Mouse (Mus musculus) G1E (cell line): ENCODE measurements around the gene Mtus2. TPM values are rescaled to one million over a fixed set of nuclear protein-coding genes. Genes with fewer than 3 reads are reported as not detected.

Experiments used
- ATAC-seq: 2 replicates; pipeline ENCODE4 v1.8.0; 2016; ENCODE audit warnings: mild to moderate bottlenecking; ENCODE audit not compliant: insufficient number of reproducible peaks, poor library complexity, low FRiP score, severe bottlenecking; ENCODE audit errors: extremely low read depth
- DNase-seq: peaks from one replicate; pipeline ENCODE4 v3.0.0; 2012; ENCODE audit warnings: low spot score
- H3K27me3 ChIP-seq: 2 replicates; pipeline ENCODE4 v1.6.1; 2012; ENCODE audit warnings: mild to moderate bottlenecking, low read length, inconsistent platforms; ENCODE audit not compliant: insufficient read depth
- H3K36me3 ChIP-seq: replicated peaks from 2 replicates; pipeline ENCODE3; 2012; ENCODE audit warnings: mild to moderate bottlenecking, inconsistent platforms
- H3K4me1 ChIP-seq: 2 replicates; pipeline ENCODE4 v1.6.1; 2012; ENCODE audit warnings: low read depth, low read length, inconsistent platforms, mixed read lengths; ENCODE audit not compliant: insufficient read depth
- H3K4me3 ChIP-seq: 2 replicates; pipeline ENCODE4 v1.5.1; 2012; ENCODE audit warnings: low read depth, mild to moderate bottlenecking, inconsistent platforms, low read length, moderate library complexity, mixed read lengths
- H3K9me3 ChIP-seq: replicated peaks from 2 replicates; pipeline ENCODE4 v1.6.1; 2012; ENCODE audit warnings: inconsistent platforms
- CTCF ChIP-seq: IDR thresholded peaks from 2 replicates; pipeline ENCODE4 v1.5.1; 2012; ENCODE audit warnings: low read depth, low read length, inconsistent platforms, mixed read lengths
- GATA1 ChIP-seq: IDR thresholded peaks from 2 replicates; pipeline ENCODE4 v1.6.1; 2012; ENCODE audit warnings: borderline replicate concordance, low read length, inconsistent platforms, mixed read lengths
- GATA2 ChIP-seq: IDR thresholded peaks from 2 replicates; pipeline ENCODE4 v1.6.1; 2012; ENCODE audit warnings: low read depth, low read length, inconsistent platforms, borderline replicate concordance
- POLR2AphosphoS5 ChIP-seq: IDR thresholded peaks from 2 replicates; pipeline ENCODE4 v1.6.1; 2012; ENCODE audit warnings: low read depth, low read length, inconsistent platforms; ENCODE audit not compliant: insufficient replicate concordance
- TAL1 ChIP-seq: conservative IDR thresholded peaks from 2 replicates; pipeline ENCODE4 v1.6.1; 2012; ENCODE audit warnings: low read depth, low read length, inconsistent platforms, mixed read lengths
- polyA plus RNA-seq: library from polyadenylated mRNA; stranded (reverse); fragments of >175 nt; gene quantifications from 2 replicates; pipeline ENCODE4 v1.2.3, GENCODE M21; 2012
- total RNA-seq, 2 experiments: library from RNA; stranded (forward) in 1 of 2; stranded (reverse) in 1 of 2; fragments of 200-1000 nt in 1 of 2; fragments of >200 nt in 1 of 2; fragmentation: Nextera tagmentation in 1 of 2; gene quantifications; 2 replicates each; pipeline ENCODE4 v1.2.3; 2014 to 2017

Mtus2 gene
- total and polyA plus RNA-seq, 3 experiments = 1.1 TPM; not detected in 2

DNA sequence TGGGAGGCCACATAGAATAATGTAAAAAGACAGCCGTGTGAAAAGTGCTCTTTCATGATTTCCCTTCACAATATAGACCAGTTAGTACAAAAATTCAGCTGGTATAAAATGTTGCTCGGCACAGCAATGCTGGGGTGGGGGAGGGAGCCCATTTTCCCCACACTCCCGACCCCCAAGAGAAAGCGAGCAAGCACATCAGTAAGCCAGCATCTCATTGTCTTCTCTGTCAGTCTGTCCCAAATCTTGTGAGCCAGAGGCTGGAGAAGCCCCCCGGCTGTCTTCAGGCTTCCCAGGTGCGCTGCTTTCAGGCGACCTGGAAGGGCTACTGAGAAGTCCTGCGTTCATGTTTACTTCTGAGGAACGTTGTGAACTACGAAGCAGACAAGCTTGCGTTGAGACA, 699 bp upstream of the Mtus2 start:
- no peak for TF ChIP-seq TAL1
- no peak for TF ChIP-seq GATA1
- TF ChIP-seq GATA2 = no peak
- DNase-seq = no peak
- Histone ChIP-seq H3K27me3 (no peaks in the 10 kb centered on the region), H3K4me1 (no peaks in the 10 kb centered on the region), H3K4me3 (no peak overlapping the region), H3K9me3 (peaks cover 23% of the 10 kb centered on the region), H3K36me3 (no peaks in the 10 kb centered on the region)
- no peak for ATAC-seq

DNA sequence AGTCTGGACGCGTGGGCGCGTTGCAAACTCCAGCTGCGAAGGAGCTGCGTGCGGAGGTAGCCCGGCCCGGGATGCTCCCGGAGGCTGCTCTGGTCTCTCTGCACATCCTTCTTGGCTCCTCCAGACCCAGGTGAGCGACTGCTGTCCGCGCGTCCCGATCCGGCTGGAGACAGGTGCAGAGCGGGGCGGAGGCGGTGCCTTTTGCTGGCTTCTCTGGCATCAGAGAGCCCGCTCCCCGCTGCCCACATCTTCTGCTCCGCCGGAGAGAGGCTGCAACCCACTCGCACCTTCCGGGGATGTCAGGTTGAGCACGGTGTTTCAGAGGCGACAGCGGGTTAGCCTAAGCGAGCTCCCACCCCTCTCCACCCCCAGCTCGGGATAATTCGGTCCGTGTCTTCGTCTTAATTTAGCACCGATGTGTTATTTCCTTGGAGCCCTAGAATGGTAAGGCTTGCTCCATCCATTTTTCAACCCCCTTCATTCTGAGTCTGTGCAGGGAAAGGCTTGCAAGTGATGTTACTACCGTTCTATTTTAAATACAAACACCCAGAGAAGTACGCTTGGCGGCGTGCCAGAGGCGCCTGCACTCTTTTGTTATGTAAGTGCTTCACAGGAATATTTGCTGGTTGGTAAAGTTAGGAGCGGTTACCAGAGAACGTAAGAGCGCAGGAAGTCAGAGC, 612 bp downstream of the Mtus2 start:
- H3K4me1 ChIP-seq = no peaks in the 10 kb centered on the region
- ATAC-seq = no peak
- TF ChIP-seq CTCF (no peak), GATA2 (no peak), POLR2AphosphoS5 (no peak), GATA1 (no peak), TAL1 (no peak)

DNA sequence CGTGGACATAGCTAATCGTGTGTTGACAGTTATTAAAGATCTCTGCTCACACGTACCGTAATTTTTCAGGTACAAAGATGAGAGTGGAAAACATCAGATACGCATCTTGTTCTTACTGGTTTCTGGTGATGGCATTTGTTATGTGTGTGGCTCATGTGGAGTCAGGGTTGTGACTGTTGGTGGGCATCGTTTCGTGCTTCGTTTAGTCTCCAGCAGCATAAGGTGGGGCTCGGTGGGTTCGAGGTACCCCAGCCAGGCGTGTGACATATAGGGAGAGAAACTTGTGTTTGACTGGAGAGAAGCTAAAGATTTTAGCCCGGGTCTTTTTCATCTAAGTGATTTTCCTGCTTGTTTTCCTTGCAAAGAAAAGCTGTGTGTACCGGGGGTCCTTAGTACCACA, 1.4 kb downstream of the Mtus2 start:
- TF ChIP-seq GATA2 = no peak
- TF ChIP-seq TAL1 = no peak
- no peak for TF ChIP-seq CTCF
- TF ChIP-seq POLR2AphosphoS5 = no peak
- TF ChIP-seq GATA1 = no peak
- no peaks in the 10 kb centered on the region for H3K27me3 ChIP-seq
- H3K4me1 ChIP-seq = no peaks in the 10 kb centered on the region

More for the DNA sequence above, 612 bp downstream of the Mtus2 start:
- Histone ChIP-seq H3K4me3 (no peak overlapping the region; the same call in 1 of the 2 replicates), H3K36me3 (no peaks in the 10 kb centered on the region), H3K9me3 (peaks cover 23% of the 10 kb centered on the region), H3K27me3 (no peaks in the 10 kb centered on the region)
- no peak for DNase-seq

DNA sequence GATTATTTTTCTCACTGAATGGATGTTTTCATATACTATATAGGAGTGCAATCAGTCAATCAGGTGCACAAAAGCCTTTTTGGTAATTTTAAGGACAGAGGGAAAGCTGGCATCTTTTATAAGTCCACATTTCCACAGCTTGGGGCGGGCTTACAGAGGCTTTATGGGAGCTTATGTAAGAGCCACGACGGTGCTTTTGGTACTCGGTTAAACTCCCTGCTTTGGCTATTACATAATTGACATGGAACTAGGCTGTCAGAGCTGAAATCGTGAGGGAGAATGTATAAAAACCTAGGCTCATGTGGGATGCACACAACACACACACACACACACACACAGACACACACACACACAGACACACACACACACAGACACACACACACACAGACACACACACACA, 2.0 kb downstream of the Mtus2 start:
- DNase-seq (no peak), ATAC-seq (no peak)
- H3K27me3 ChIP-seq = no peaks in the 10 kb centered on the region

More for the DNA sequence above, 1.4 kb downstream of the Mtus2 start:
- ATAC-seq (no peak), DNase-seq (no peak)
- Histone ChIP-seq H3K9me3 (peaks cover 23% of the 10 kb centered on the region), H3K4me3 (no peak overlapping the region), H3K36me3 (no peaks in the 10 kb centered on the region)

DNA sequence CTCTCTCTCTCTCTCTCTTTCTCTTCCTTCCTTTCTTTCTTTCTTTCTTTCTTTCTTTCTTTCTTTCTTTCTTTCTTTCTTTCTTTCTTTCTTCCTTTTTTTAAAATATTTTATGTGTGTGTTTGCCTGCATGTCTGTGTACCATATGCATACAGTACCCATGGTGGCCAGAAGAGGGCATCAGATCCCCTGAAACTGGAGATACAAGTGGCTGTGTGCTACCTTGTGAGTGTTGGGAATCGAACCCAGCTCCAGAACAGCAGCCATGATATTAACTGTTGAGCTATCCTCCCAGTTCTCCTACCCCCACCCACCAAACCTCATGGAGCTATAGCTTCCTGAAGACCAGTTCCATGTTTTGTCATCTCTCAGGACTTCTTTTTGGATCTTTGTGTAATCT, 3.7 kb downstream of the Mtus2 start:
- H3K36me3 ChIP-seq = no peaks in the 10 kb centered on the region
- no peaks in the 10 kb centered on the region for H3K27me3 ChIP-seq
- peaks cover 18% of the 10 kb centered on the region for H3K9me3 ChIP-seq
- no peaks in the 10 kb centered on the region for H3K4me1 ChIP-seq
- no peak for TF ChIP-seq GATA1
- no peak for TF ChIP-seq CTCF
- no peak for TF ChIP-seq TAL1
- no peak for TF ChIP-seq GATA2
- TF ChIP-seq POLR2AphosphoS5 = no peak
- no peak overlapping the region for H3K4me3 ChIP-seq
- ATAC-seq (no peak), DNase-seq (no peak)

More for the DNA sequence above, 2.0 kb downstream of the Mtus2 start:
- Histone ChIP-seq H3K36me3 (no peaks in the 10 kb centered on the region), H3K4me1 (no peaks in the 10 kb centered on the region), H3K9me3 (peaks cover 21% of the 10 kb centered on the region), H3K4me3 (no peak overlapping the region)
- TF ChIP-seq GATA2 = no peak

DNA sequence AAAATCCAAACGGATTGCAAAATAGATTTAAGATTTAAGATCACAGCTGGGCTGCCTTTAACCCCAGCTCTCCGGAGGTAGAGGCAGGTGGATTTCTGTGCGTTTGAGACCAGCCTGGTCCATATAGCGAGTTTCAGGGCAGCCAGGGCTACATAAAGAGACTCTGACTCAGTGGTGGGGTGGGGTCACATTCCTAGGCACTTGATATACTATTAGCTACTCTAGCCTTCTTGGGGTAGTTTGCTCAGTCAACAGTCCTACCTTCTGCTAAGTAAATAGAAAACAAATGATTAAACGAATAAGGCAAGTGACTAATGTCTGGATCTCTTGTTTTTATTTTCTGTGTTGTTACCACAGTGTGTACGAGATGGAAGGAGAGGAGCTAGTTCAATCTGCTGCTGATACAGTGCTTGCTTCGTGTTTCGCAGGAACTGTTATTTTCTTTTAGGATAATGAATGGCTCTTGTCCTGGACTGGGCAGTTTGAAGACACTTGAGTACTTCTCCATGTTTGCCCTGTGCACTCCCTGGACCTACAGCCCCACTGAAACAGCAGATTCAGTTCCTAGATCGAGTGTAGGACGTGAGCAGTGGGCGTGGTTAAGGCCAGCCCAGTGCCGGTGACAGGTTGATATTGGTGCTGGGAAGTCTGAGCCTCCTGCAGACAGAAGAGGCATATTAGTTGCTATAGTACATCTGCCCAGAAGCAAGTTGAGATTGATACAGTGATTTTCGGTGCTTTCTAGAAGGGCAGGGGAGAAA, 6.9 kb downstream of the Mtus2 start:
- H3K9me3 ChIP-seq = peaks cover 9% of the 10 kb centered on the region
- no peak for ATAC-seq
- no peak for DNase-seq
- TF ChIP-seq TAL1 (no peak), GATA1 (no peak)
- no peaks in the 10 kb centered on the region for H3K4me1 ChIP-seq
- H3K36me3 ChIP-seq = no peaks in the 10 kb centered on the region
- H3K4me3 ChIP-seq = no peak overlapping the region
- H3K27me3 ChIP-seq = no peaks in the 10 kb centered on the region
